Mouse (Mus musculus) forebrain, embryonic 13.5 days (tissue): ENCODE measurements at regions not wholly inside any gene's neighbourhood (a gene's known extent, or its start where the extent isn't known, plus 50 kb on each side); places are given as distances from the start of the nearest gene placed in this dataset.

Experiments
- ATAC-seq: fragments of 200-750 bp; cut with Nextera tagmentation; 2 replicates; pipeline ENCODE4 v1.8.0; 2017
- H3K27ac ChIP-seq: fragments of 300-500 bp; sonication (generic); 2 replicates; pipeline ENCODE4 v1.5.1; 2015; ENCODE audit warnings: inconsistent platforms, mild to moderate bottlenecking, moderate library complexity
- H3K27me3 ChIP-seq: fragments of 300-500 bp; sonication (generic); 2 replicates; pipeline ENCODE4 v1.6.1; 2015; ENCODE audit warnings: mild to moderate bottlenecking, inconsistent platforms
- H3K36me3 ChIP-seq: fragments of 300-500 bp; sonication (generic); 2 replicates; pipeline ENCODE4 v1.6.1; 2015; ENCODE audit warnings: mild to moderate bottlenecking, inconsistent platforms; ENCODE audit not compliant: poor library complexity, severe bottlenecking
- H3K4me1 ChIP-seq: fragments of 300-500 bp; sonication (generic); 2 replicates; pipeline ENCODE4 v1.6.1; 2015; ENCODE audit warnings: inconsistent platforms
- H3K4me2 ChIP-seq: fragments of 300-500 bp; sonication (generic); 2 replicates; pipeline ENCODE4 v1.6.1; 2015; ENCODE audit warnings: inconsistent platforms, mild to moderate bottlenecking, moderate library complexity
- H3K4me3 ChIP-seq: fragments of 300-500 bp; sonication (generic); 2 replicates; pipeline ENCODE4 v1.5.1; 2015; ENCODE audit warnings: mild to moderate bottlenecking, inconsistent platforms
- H3K9ac ChIP-seq: fragments of 300-500 bp; sonication (generic); 2 replicates; pipeline ENCODE4 v1.6.1; 2015; ENCODE audit warnings: mild to moderate bottlenecking, inconsistent platforms
- H3K9me3 ChIP-seq: fragments of 300-500 bp; sonication (generic); replicated peaks from 2 replicates; pipeline ENCODE4 v1.6.1; 2016; ENCODE audit warnings: inconsistent platforms
- WGBS: fragments of 180-500 bp; shearing (Covaris S2); methylation state at CpG from one replicate; pipeline ENCODE4 v1.1.7; 2015; 5-methylcytosine and 5-hydroxymethylcytosine counted together

DNA sequence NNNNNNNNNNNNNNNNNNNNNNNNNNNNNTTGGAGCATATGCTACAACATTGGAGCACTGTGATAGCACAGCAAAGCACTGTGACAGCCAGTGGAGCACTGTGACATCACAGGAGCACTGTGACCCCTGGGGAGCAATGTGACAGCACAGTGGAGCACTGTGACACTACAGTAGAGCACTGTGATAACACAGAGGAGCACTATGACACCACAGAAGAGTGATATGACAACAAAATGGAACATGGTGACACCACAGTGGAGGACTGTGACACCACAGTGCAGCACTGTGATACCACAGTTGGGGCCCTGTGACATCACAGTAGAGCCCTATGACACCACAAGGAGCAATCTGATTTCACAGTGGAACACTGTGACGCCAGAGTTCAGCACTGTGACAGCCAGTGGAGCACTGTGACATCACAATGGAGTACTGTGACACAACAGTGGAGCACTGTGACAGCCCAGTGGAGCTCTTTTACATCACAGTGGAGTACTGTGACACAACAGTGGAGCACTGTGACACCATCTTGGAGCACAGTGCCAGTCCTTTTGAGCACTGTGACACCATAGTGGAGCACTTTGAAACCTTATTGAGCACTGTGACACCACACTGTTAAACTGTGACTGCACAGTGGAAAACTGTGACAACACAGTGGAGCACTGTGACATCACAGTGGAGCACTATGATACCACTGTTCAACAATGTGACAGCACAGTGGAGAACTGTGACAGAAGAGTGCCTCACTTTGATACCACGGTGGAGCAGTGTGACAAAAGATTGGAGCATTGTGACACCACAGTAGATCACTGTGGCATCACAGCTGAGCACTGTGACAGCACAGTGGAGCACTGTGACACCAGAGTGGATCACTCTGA is 116.9 kb upstream of the Vmn1r2 start:
- peak; percentile 44; the same call in 1 of the 2 replicates for ATAC-seq
- H3K27ac ChIP-seq = no peak overlapping the region
- no peak overlapping the region for H3K4me3 ChIP-seq
- H3K9ac ChIP-seq = no peak overlapping the region
- H3K4me2 ChIP-seq = no peak overlapping the region
- no peaks in the 10 kb centered on the region for H3K27me3 ChIP-seq
- WGBS = 50% methylated on average over 2 of the region's 2 CpGs
- H3K36me3 ChIP-seq = no peaks in the 10 kb centered on the region
- H3K4me1 ChIP-seq = no peaks in the 10 kb centered on the region
- peaks cover 54% of the 10 kb centered on the region for H3K9me3 ChIP-seq

DNA sequence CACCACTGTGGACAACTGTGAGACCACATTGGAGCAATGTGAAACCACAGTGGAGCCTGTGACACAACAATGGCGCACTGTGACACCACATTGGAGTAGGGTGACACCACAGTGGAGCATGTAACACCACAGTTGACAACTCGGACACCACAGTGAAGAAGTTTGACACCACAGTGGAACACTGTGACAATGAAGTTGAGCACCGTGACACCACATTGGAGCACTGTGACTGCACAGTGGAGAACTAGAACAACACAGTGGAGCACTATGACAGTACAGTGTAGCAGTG is 116.3 kb upstream of the Vmn1r2 start:
- H3K9ac ChIP-seq = no peak overlapping the region
- H3K4me2 ChIP-seq = no peak overlapping the region
- H3K27ac ChIP-seq = no peak overlapping the region
- 86% methylated on average over 3 of the region's 3 CpGs for WGBS
- H3K4me3 ChIP-seq = no peak overlapping the region
- H3K9me3 ChIP-seq = peaks cover 60% of the 10 kb centered on the region
- H3K27me3 ChIP-seq = no peaks in the 10 kb centered on the region
- H3K4me1 ChIP-seq = no peaks in the 10 kb centered on the region
- no peak for ATAC-seq
- H3K36me3 ChIP-seq = no peaks in the 10 kb centered on the region

DNA sequence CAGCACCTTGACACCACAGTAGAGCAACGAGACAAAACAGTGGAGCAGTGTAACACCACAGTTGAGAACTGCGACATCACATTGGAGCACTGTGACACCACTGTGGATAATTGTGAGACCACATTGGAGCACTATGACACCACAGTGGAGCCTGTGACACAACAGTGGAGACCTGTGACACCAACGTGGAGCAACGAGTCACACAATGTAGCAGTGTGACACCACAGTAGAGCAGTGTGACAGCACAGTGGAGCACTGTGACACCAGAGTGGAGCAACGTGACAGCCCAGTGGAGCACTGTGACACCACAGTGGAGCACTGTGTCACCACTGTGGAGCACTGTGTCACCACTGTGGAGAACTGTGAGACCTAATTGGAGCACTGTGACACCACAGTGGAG is 115.9 kb upstream of the Vmn1r2 start:
- no peaks in the 10 kb centered on the region for H3K27me3 ChIP-seq
- H3K27ac ChIP-seq = no peak overlapping the region
- H3K4me1 ChIP-seq = no peaks in the 10 kb centered on the region
- no peak overlapping the region for H3K4me2 ChIP-seq
- 72% methylated on average over 5 of the region's 5 CpGs for WGBS
- H3K4me3 ChIP-seq = no peak overlapping the region
- H3K9me3 ChIP-seq = peaks cover 64% of the 10 kb centered on the region
- peak; percentile 19; the same call in 1 of the 2 replicates for ATAC-seq
- no peak overlapping the region for H3K9ac ChIP-seq
- no peaks in the 10 kb centered on the region for H3K36me3 ChIP-seq

DNA sequence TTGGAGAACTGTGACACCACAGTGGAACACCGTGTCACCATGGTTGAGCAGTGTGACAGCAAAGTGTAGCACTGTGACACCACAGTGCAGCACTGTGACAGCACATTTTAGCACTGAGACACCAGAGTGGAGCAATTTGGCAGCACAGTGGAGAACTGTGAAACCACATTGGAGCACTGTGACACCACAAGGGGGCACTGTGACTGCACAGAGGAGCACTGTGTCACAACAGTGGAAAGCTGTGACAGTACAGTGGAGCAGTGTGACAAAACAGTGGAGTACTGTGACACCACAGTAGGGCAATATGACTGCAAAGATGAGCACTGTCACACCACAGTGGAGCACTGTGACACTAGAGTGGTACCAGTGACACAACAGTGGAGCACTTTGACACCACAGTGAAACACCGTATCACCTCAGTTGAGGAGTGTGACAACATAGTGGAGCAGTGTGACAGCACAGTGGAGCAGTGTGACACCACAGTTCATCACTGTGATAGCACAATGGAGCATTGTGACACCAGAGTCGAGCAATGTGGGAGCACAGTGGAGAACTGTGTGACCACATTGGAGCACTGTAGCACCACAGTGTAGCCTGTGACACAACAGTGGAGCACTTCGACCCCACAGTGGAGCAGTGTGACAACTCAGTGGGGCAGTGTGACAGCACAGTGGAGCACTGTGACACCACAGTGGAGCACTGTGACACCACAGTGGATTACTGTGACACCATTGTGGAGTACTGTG is 114.6 kb upstream of the Vmn1r2 start:
- H3K27ac ChIP-seq = no peak overlapping the region
- peaks cover 67% of the 10 kb centered on the region for H3K9me3 ChIP-seq
- H3K4me2 ChIP-seq = no peak overlapping the region
- no peak overlapping the region for H3K9ac ChIP-seq
- 85% methylated on average over 4 of the region's 4 CpGs for WGBS
- H3K4me1 ChIP-seq = no peaks in the 10 kb centered on the region
- no peak overlapping the region for H3K4me3 ChIP-seq
- no peaks in the 10 kb centered on the region for H3K27me3 ChIP-seq
- H3K36me3 ChIP-seq = no peaks in the 10 kb centered on the region
- peak; percentile 2; the same call in 1 of the 2 replicates for ATAC-seq

DNA sequence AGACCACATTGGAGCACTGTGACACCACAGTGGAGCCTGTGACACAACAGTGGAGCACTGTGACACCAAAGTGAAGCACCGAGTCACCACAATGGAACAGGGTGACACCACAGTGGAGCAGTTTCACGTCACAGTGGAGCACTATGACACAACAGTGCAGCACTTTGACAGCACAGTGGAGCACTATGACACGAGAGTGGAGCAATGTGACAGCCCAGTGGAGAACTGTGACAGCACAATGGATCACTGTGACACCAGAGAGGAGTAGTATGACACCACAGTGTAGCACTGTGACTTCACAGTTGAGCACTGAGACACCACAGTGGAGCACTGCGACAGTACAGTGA is 114.1 kb upstream of the Vmn1r2 start:
- H3K4me2 ChIP-seq = no peak overlapping the region
- H3K27ac ChIP-seq = no peak overlapping the region
- peaks cover 67% of the 10 kb centered on the region for H3K9me3 ChIP-seq
- no peaks in the 10 kb centered on the region for H3K36me3 ChIP-seq
- WGBS = 57% methylated on average over 4 of the region's 4 CpGs
- peak; percentile 17; the same call in 1 of the 2 replicates for ATAC-seq
- no peaks in the 10 kb centered on the region for H3K27me3 ChIP-seq
- H3K4me3 ChIP-seq = no peak overlapping the region
- H3K4me1 ChIP-seq = no peaks in the 10 kb centered on the region
- H3K9ac ChIP-seq = no peak overlapping the region

DNA sequence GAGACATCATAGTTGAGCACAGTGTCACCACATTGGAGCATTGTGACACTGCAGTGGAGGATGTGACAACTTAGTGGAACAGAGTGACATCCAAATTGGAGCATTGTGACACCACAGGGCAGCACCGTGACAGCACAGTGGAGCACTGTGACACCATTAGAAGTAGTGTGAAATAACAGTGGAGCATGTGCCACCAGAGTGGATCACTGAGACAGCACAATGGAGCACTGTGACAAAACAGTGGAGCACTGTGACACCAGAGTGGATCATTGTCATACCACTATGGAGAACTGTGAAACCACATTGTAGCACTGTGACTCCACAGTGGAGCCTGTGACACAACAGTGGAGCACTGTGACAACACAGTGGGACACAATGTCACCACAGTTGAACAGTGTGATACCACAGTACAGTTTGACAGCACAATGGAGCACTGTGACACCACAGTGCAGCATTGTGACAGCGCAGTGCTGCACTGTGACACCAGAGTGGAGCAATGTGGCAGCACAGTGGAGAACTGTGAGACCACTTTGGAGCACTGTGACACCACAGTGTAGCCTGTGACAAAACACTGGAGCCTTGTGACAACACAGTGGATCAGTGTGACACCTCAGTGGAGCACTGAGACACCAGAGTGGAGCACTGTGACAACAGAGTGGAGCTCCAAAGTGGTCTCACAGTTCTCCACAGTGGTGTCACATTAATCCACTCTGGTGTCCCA is 113.5 kb upstream of the Vmn1r2 start:
- Histone ChIP-seq H3K4me1 (no peaks in the 10 kb centered on the region), H3K27me3 (no peaks in the 10 kb centered on the region), H3K27ac (no peak overlapping the region), H3K9ac (no peak overlapping the region), H3K9me3 (peaks cover 71% of the 10 kb centered on the region), H3K4me3 (no peak overlapping the region), H3K4me2 (no peak overlapping the region), H3K36me3 (no peaks in the 10 kb centered on the region)
- no peak for ATAC-seq
- WGBS = 87% methylated on average over 2 of the region's 2 CpGs

DNA sequence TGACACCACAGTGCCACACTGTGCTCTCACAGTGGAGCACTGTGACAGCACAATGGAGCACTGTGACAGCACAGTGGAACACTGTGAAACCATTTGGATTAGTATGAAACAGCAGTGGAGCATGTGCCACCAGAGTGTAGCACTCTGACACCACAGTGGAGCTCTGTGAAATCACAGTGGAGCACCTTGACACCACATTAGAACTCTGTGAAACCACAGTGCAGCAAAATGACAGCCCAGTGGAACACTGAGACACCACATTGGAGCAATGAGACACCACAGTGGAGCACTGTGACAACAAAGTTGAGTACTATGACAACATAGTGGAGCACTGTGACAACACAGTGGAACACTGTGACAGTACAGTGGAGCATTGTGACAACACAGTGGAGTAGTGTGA is 112.2 kb upstream of the Vmn1r2 start:
- Histone ChIP-seq H3K4me1 (no peaks in the 10 kb centered on the region), H3K9ac (no peak overlapping the region), H3K27me3 (no peaks in the 10 kb centered on the region), H3K27ac (no peak overlapping the region), H3K36me3 (no peaks in the 10 kb centered on the region), H3K4me2 (no peak overlapping the region), H3K4me3 (no peak overlapping the region), H3K9me3 (peaks cover 82% of the 10 kb centered on the region)
- ATAC-seq = no peak

DNA sequence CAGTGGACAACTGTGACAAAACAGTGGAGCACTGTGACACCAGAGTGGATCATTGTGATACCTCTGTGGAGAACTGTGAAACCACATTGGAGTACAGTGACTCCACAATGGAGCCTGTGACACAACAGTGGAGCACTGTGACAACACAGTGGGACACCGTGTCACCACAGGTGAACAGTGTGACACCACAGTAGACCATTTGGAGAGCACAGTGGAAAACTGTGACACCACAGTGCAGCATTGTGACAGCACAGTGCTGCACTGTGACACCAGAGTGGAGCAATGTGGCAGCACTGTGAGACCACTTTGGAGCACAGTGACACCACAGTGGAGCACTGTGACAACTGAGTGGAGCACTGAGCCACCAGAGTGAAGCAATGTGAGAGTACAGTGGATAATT is 111.7 kb upstream of the Vmn1r2 start:
- no peaks in the 10 kb centered on the region for H3K4me1 ChIP-seq
- no peak for ATAC-seq
- H3K9me3 ChIP-seq = peaks cover 78% of the 10 kb centered on the region
- no peaks in the 10 kb centered on the region for H3K36me3 ChIP-seq
- no peaks in the 10 kb centered on the region for H3K27me3 ChIP-seq
- H3K4me3 ChIP-seq = no peak overlapping the region
- no peak overlapping the region for H3K9ac ChIP-seq
- no peak overlapping the region for H3K4me2 ChIP-seq
- WGBS = 87% methylated on average over 1 of the region's 1 CpGs
- H3K27ac ChIP-seq = no peak overlapping the region

DNA sequence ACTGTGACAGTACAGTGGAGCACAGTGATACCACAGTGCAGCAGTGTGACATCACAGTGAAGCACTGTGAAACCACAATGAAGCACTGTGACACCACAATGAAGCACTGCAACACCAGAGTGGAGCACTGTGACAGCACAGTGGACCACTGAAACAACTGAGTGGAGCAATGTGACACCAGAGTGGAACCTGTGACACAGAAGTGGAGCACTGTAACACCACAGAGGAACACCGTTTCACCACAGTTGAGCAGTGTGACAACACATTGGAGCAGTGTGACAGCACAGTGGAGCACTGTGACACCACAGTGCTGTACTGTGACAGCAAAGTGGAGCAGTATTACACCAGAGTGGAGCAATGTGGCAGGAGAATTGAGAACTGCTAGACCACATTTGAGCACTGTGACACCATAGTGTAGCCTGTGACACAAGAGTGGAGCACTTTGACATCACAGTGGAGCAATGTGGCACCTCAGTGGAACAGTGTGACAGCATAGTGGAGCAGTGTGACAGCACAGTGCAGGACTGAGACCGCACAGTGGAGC is 107.5 kb upstream of the Vmn1r2 start:
- Histone ChIP-seq H3K4me3 (no peak overlapping the region), H3K9me3 (peaks cover 69% of the 10 kb centered on the region), H3K4me1 (no peaks in the 10 kb centered on the region), H3K27me3 (no peaks in the 10 kb centered on the region), H3K9ac (no peak overlapping the region), H3K36me3 (no peaks in the 10 kb centered on the region), H3K4me2 (no peak overlapping the region), H3K27ac (no peak overlapping the region)
- ATAC-seq = no peak
- WGBS = 56% methylated on average over 2 of the region's 2 CpGs

DNA sequence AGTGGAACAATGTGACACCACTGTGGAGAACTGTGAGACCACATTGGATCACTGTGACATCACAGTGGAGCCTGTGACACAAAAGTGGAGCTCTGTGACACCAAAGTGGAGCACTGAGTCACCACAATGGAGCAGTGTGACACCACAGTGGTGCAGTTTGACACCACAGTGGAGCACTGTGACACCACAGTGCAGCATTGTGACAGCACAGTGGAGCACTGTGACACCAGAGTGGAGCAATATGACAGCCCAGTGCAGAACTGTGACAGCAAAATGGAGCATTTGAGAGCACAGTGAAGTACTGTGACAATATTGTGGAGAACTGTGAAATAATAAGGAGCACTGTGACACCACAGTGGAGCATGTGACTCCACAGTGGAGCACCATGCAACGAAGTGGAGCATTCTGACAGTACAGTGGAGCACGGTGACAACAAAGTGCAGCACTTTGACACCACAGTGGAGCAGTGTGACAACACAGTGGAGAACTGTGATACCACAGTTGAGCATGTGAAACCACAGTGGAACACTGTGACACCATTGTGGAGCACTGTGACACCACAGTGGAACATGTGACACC is 105.0 kb upstream of the Vmn1r2 start:
- Histone ChIP-seq H3K4me3 (no peak overlapping the region), H3K9me3 (peaks cover 76% of the 10 kb centered on the region), H3K9ac (no peak overlapping the region), H3K4me2 (no peak overlapping the region), H3K36me3 (no peaks in the 10 kb centered on the region), H3K27me3 (no peaks in the 10 kb centered on the region), H3K27ac (no peak overlapping the region), H3K4me1 (no peaks in the 10 kb centered on the region)
- 0 out of 2 replicates have a peak, but pooled peaks have one; percentile 9 for ATAC-seq
- WGBS = 67% methylated on average over 2 of the region's 2 CpGs

DNA sequence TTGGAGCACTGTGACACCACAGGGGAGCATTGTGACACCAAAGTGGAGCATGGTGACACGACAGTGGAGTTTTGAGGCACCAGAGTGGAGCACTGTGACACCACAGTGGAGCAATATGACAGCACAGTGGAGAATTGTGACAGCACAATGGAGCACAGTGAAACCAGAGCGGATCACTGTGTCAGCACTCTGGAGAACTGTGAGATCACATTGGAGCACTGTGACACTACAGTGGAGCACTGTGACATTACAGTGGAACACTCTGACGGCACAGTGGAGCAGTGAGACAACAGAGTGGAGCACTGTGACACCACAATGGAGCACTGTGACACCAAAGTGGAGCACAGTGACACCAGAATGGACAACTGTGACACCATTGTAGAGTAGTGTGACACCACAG is 103.2 kb upstream of the Vmn1r2 start:
- H3K36me3 ChIP-seq = no peaks in the 10 kb centered on the region
- 51% methylated on average over 3 of the region's 3 CpGs for WGBS
- no peak overlapping the region for H3K4me2 ChIP-seq
- no peak overlapping the region for H3K4me3 ChIP-seq
- H3K27ac ChIP-seq = no peak overlapping the region
- H3K9ac ChIP-seq = no peak overlapping the region
- peaks cover 87% of the 10 kb centered on the region for H3K9me3 ChIP-seq
- no peaks in the 10 kb centered on the region for H3K27me3 ChIP-seq
- H3K4me1 ChIP-seq = no peaks in the 10 kb centered on the region
- ATAC-seq = no peak

DNA sequence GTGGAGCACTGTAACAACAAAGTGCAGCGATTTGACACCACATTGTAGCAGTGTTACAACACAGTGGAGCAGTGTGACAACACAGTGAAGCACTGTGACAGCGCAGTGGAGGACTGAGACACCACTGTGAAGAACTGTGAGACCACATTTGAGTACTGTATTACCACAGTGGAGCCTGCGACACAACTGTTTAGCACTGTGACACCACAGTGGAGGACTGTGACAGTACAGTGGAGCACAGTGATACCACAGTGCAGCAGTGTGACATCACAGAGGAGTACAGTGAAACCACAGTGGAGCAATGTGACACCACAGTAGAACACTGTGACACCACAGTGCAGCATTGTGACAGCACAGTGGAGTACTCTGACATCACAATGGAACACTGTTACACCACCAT is 102.5 kb upstream of the Vmn1r2 start:
- Histone ChIP-seq H3K4me1 (no peaks in the 10 kb centered on the region), H3K4me2 (no peak overlapping the region), H3K27ac (no peak overlapping the region), H3K36me3 (no peaks in the 10 kb centered on the region), H3K4me3 (no peak overlapping the region), H3K9ac (no peak overlapping the region), H3K9me3 (peaks cover 87% of the 10 kb centered on the region), H3K27me3 (no peaks in the 10 kb centered on the region)
- 31% methylated on average over 3 of the region's 3 CpGs for WGBS
- no peak for ATAC-seq
